Mouse (Mus musculus) lung, adult 2 months (tissue): ENCODE measurements around the gene Dagla. TPM values are rescaled to one million over a fixed set of nuclear protein-coding genes. Genes with fewer than 3 reads are reported as not detected.
A peak's percentile ranks its signal among the peaks of the same experiment; 100 is the strongest.

Experiments used
- DNase-seq: peaks from one replicate; pipeline ENCODE4 v3.0.0; 2022
- H3K4me1 ChIP-seq: fragments of 200-500 bp; 2 replicates; pipeline ENCODE4 v1.6.1; 2011; ENCODE audit warnings: low read length; ENCODE audit not compliant: control insufficient read depth, insufficient read depth
- H3K4me3 ChIP-seq: fragments of 200-500 bp; replicated peaks from 2 replicates; pipeline ENCODE3; 2011; ENCODE audit warnings: low read depth, mild to moderate bottlenecking, control low read depth, low read length; ENCODE audit errors: extremely low read depth
- CTCF ChIP-seq: fragments of 200-500 bp; IDR thresholded peaks from 2 replicates; pipeline ENCODE4 v1.5.1; 2011; ENCODE audit warnings: mild to moderate bottlenecking, low read length, control low read depth; ENCODE audit not compliant: insufficient read depth
- POLR2A ChIP-seq: fragments of 200-500 bp; IDR thresholded peaks from 2 replicates; pipeline ENCODE4 v1.6.1; 2011; ENCODE audit warnings: low read depth, mild to moderate bottlenecking, control low read depth, low read length, borderline replicate concordance; ENCODE audit errors: extremely low read depth
- WGBS: fragments of 180-500 bp; shearing (Covaris S2); methylation state at CpG from one replicate; pipeline ENCODE4 v1.1.7; 2018; 5-methylcytosine and 5-hydroxymethylcytosine counted together
- polyA plus RNA-seq: library from polyadenylated mRNA; depleted of rRNA; stranded (reverse); fragments of >200 nt; gene quantifications from 2 replicates; pipeline ENCODE4 v1.2.3, GENCODE M21; 2012

Dagla gene
- polyA plus RNA-seq, 1 experiment = 15.3 TPM

DNA sequence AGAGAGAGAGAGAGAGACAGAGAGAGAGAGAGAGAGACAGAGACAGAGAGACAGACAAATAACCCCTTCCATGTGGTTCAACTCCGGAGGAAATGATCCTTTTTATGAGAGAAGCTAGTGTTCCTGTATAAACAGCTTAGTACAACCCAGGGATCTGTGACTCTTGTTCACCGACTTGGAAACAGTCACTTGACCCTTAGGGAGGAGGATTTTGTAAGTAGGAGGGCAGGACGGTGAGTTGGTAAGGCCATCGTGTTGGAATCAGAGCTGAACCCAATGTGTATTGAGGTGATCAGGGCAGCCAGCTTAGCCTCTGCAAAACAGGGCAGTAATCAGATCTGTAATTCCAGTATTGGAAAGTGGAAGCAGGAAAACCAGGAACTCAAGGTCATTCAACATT is 12.3 kb upstream of the Dagla start:
- TF ChIP-seq POLR2A (no peak), CTCF (no peak)
- H3K4me3 ChIP-seq = no peak overlapping the region
- 58% methylated on average over 4 of the region's 4 CpGs for WGBS
- peaks cover 5% of the 10 kb centered on the region; the same call in 1 of the 2 replicates for H3K4me1 ChIP-seq
- DNase-seq = no peak

- TF ChIP-seq POLR2A (no peak), CTCF (no peak)
- Histone ChIP-seq H3K4me3 (no peak overlapping the region), H3K4me1 (no peaks in the 10 kb centered on the region)
- DNase-seq = no peak
- 47% methylated on average over 8 of the region's 8 CpGs for WGBS
Measured at GRCm38 (mm10) chr19:10312072-10312471, 7.4 kb upstream of the Dagla start.

GRCm38 (mm10) chr19:10308990-10309389 is 4.3 kb upstream of the Dagla start:
- DNase-seq = no peak
- no peaks in the 10 kb centered on the region for H3K4me1 ChIP-seq
- TF ChIP-seq POLR2A = no peak
- TF ChIP-seq CTCF = no peak
- 37% methylated on average over 2 of the region's 2 CpGs for WGBS
- H3K4me3 ChIP-seq = no peak overlapping the region

GRCm38 (mm10) chr19:10307941-10308340 is 3.3 kb upstream of the Dagla start:
- 49% methylated on average over 6 of the region's 6 CpGs for WGBS
- TF ChIP-seq POLR2A (no peak), CTCF (no peak)
- DNase-seq = no peak
- Histone ChIP-seq H3K4me3 (no peak overlapping the region), H3K4me1 (no peaks in the 10 kb centered on the region)

DNA sequence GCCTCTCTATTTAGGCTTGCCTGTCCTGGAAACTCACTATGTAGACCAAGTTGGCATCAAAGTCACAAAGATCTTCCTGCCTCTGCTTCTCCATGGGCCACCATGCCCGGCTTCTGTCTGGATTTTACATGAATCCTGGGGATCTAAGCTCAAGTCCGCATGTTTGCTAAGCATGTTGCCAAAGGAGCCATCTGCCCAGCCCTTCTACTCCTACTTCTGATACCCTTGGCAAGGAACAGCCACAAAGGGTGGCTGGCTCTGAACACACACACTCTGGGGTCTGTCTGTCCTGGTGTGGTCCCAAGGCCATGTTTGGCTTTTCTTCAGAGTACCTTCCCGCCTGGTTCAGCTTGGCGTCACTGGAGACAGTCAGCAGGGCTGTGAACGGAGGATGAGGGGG is 2.7 kb upstream of the Dagla start:
- H3K4me1 ChIP-seq = no peaks in the 10 kb centered on the region
- TF ChIP-seq CTCF (no peak), POLR2A (no peak)
- 68% methylated on average over 5 of the region's 5 CpGs for WGBS
- DNase-seq = no peak
- no peak overlapping the region for H3K4me3 ChIP-seq

- 87% methylated on average over 5 of the region's 5 CpGs for WGBS
- no peak for DNase-seq
- no peak for TF ChIP-seq CTCF
- no peak for TF ChIP-seq POLR2A
- no peaks in the 10 kb centered on the region for H3K4me1 ChIP-seq
- H3K4me3 ChIP-seq = no peak overlapping the region
Measured at GRCm38 (mm10) chr19:10306521-10307243, 2.0 kb upstream of the Dagla start.

DNA sequence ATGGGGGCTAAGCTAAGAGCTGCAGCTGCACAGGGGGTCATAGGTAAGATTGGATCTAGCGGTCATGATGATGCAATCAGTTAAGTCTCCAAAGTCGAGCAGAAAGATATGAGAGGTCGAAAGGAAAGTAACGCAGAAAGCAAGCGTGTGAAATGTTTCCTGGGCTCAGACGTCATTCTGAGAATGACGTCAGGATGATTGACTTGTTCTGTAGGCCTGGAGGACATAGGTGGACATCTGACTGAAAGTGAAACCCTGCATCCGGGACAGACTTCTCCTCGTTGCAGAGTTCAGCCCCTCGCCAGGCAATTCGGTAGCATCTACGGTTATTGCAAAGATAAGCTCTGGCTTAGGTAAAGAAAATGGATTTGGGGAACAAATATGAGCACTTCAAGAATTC is 963 bp upstream of the Dagla start:
- DNase-seq = no peak
- Histone ChIP-seq H3K4me1 (no peaks in the 10 kb centered on the region), H3K4me3 (no peak overlapping the region)
- TF ChIP-seq CTCF = no peak
- no peak for TF ChIP-seq POLR2A
- WGBS = 57% methylated on average over 12 of the region's 12 CpGs

DNA sequence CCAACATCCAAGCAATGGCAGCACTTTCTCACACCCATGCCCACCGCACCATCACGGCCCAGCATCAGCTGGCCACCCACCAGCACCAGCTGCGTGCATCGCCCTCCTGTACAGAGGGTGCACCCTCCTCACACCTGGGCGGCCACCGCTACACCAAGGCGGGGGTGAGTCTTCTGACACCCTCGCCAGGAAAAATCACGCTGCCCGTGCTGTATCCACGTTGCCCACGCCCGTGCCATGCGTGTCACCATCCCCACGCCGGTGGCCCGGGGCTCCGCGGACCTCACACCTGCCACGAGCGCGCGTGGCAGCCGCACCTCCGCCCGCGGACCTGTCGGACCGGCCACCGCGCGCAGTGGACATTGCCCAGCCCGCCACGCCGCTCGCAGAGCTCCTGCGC is 282 bp downstream of the Dagla start:
- TF ChIP-seq POLR2A (no peak), CTCF (no peak)
- peak overlapping the region; percentile 40 for H3K4me3 ChIP-seq
- DNase-seq = no peak
- no peaks in the 10 kb centered on the region for H3K4me1 ChIP-seq
- WGBS = 6% methylated on average over 37 of the region's 37 CpGs

GRCm38 (mm10) chr19:10302852-10303251 is 1.8 kb downstream of the Dagla start:
- no peak for DNase-seq
- H3K4me3 ChIP-seq = no peak overlapping the region
- 54% methylated on average over 3 of the region's 3 CpGs for WGBS
- TF ChIP-seq POLR2A (no peak), CTCF (no peak)
- H3K4me1 ChIP-seq = no peaks in the 10 kb centered on the region

DNA sequence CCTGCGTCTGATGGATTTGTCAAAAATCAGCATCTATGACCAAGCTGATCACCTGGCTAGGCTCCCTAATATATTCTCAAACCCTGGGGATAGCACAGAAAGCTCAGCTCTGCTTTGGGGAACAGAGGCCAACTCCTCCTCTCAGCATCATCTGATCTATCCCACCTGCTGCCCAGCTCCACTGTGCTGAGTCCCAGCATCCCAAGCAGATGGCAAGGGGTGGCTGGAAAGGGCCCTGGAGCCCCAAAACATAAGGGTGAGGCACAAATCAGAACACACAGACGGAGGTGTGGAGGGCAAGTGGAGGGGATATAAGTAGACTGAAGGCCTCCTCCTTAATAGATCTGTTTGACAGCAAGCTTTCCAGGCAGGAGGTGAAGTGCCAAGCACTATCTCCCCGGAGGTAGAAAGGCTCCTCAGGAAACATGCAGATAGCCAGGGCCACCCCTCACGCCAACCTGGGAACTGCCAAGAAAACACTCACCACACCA is 2.8 kb downstream of the Dagla start:
- Histone ChIP-seq H3K4me3 (no peak overlapping the region), H3K4me1 (peaks cover under 1% of the 10 kb centered on the region)
- TF ChIP-seq CTCF (no peak), POLR2A (no peak)
- WGBS = 77% methylated on average over 4 of the region's 4 CpGs
- no peak for DNase-seq
